Mouse (Mus musculus) kidney, adult 8-10 months (tissue): Measurements from ENCODE around the gene Sipa1l1.
A peak's percentile ranks its signal among the peaks of the same experiment; 100 is the strongest.
"Not testable (repeated sequence)": the region's sequence is repeated elsewhere in the genome, so short reads cannot be mapped to it uniquely, and the experiment has no call there.

Experiments
- DNase-seq, 2 experiments: peaks; one replicate each; pipeline ENCODE4 v3.0.0; 2022

The Sipa1l1 gene

GRCm38 (mm10) chr12:82485466-82485865 is 316.3 kb downstream of the Sipa1l1 start:
- no peak for DNase-seq

- no peak for DNase-seq
Observed at GRCm38 (mm10) chr12:82486829-82487560, 317.9 kb downstream of the Sipa1l1 start.

- peak in 1 of 2 experiments; percentile 42 for DNase-seq
Observed at GRCm38 (mm10) chr12:82489093-82489492, 320.0 kb downstream of the Sipa1l1 start.

- peak; percentile 20 to 41 for DNase-seq
Observed at GRCm38 (mm10) chr12:82489621-82490020, 320.5 kb downstream of the Sipa1l1 start.

- DNase-seq, result no peak
Observed at GRCm38 (mm10) chr12:82492456-82492855, 323.3 kb downstream of the Sipa1l1 start.

- DNase-seq, result not testable (repeated sequence)
Observed at GRCm38 (mm10) chr12:82493260-82493659, 324.1 kb downstream of the Sipa1l1 start.

GRCm38 (mm10) chr12:82495936-82496335 is 326.8 kb downstream of the Sipa1l1 start:
- DNase-seq, result no peak

- peak in 1 of 2 experiments; percentile 54 for DNase-seq
Observed at GRCm38 (mm10) chr12:82497866-82498631, 328.9 kb downstream of the Sipa1l1 start.

- no peak for DNase-seq
Observed at GRCm38 (mm10) chr12:82498701-82499100, 329.6 kb downstream of the Sipa1l1 start.

GRCm38 (mm10) chr12:82499731-82500130 is 330.6 kb downstream of the Sipa1l1 start:
- DNase-seq, result no peak
